Mouse (Mus musculus) neural tube, embryonic 15.5 days (tissue): Measurements from ENCODE around the gene Tnrc6a. TPM values are rescaled to one million over a fixed set of nuclear protein-coding genes. Genes with fewer than 3 reads are reported as not detected.

Source experiments
- ATAC-seq: fragments of 200-750 bp; cut with Nextera tagmentation; 2 replicates; pipeline ENCODE4 v1.8.0; 2017; ENCODE audit warnings: mild to moderate bottlenecking, moderate TSS enrichment, moderate library complexity; ENCODE audit not compliant: low FRiP score
- H3K27ac ChIP-seq: fragments of 300-500 bp; sonication (generic); replicated peaks from 2 replicates; pipeline ENCODE4 v1.5.1; 2015; ENCODE audit warnings: mild to moderate bottlenecking, inconsistent platforms
- H3K27me3 ChIP-seq: fragments of 300-500 bp; sonication (generic); replicated peaks from 2 replicates; pipeline ENCODE4 v1.6.1; 2015; ENCODE audit warnings: inconsistent platforms
- H3K36me3 ChIP-seq: fragments of 300-500 bp; sonication (generic); 2 replicates; pipeline ENCODE4 v1.6.1; 2015; ENCODE audit warnings: inconsistent platforms
- H3K4me1 ChIP-seq: fragments of 300-500 bp; sonication (generic); 2 replicates; pipeline ENCODE4 v1.6.1; 2015; ENCODE audit warnings: inconsistent platforms
- H3K4me2 ChIP-seq: fragments of 300-500 bp; sonication (generic); 2 replicates; pipeline ENCODE4 v1.6.1; 2015; ENCODE audit warnings: inconsistent platforms, mild to moderate bottlenecking, moderate library complexity
- H3K4me3 ChIP-seq: fragments of 300-500 bp; sonication (generic); replicated peaks from 2 replicates; pipeline ENCODE4 v1.5.1; 2015; ENCODE audit warnings: mild to moderate bottlenecking, inconsistent platforms
- H3K9ac ChIP-seq: fragments of 300-500 bp; sonication (generic); replicated peaks from 2 replicates; pipeline ENCODE4 v1.6.1; 2015; ENCODE audit warnings: mild to moderate bottlenecking, inconsistent platforms
- H3K9me3 ChIP-seq: fragments of 300-500 bp; sonication (generic); replicated peaks from 2 replicates; pipeline ENCODE4 v1.6.1; 2016; ENCODE audit warnings: inconsistent platforms
- WGBS: fragments of 180-500 bp; shearing (Covaris S2); methylation state at CpG from one replicate; pipeline ENCODE4 v1.1.7; 2015; ENCODE audit warnings: mixed read lengths; 5-methylcytosine and 5-hydroxymethylcytosine counted together
- polyA plus RNA-seq: library from polyadenylated mRNA; unstranded; fragments of >200 nt; fragmentation: Nextera tagmentation; extraction: Ambion mirVana; gene quantifications from 2 replicates; pipeline ENCODE4 v1.2.1, GENCODE M21; 2015

The Tnrc6a gene
- polyA plus RNA-seq, 1 experiment from 2014 or later: 53.7 TPM

DNA sequence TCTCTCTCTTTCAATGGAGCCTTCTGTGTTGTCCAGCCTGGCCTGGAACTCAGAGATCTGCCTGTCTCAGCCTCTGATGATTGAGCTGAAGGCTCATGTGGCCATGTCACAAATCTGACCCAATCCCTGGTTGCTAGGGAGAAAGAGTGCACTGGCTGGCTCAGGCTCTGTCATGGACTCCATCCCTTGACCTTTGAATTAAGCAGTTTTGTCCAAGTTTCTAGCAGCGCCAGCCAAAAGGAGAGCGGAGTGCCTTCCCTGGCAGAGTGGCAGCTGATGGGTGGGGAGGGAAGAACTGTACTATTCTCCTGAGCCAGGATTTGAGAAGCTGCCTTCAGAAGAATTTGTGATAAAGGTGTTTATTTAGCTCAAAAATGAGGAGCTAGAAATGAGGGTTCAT is 17.4 kb upstream of the Tnrc6a start:
- H3K4me3 ChIP-seq: no peak overlapping the region
- no peak overlapping the region for H3K27ac ChIP-seq
- H3K9me3 ChIP-seq: no peaks in the 10 kb centered on the region
- no peaks in the 10 kb centered on the region for H3K27me3 ChIP-seq
- no peak for ATAC-seq
- no peaks in the 10 kb centered on the region for H3K4me1 ChIP-seq
- H3K36me3 ChIP-seq: no peaks in the 10 kb centered on the region
- 93% methylated on average over 2 of the region's 2 CpGs for WGBS
- H3K4me2 ChIP-seq: no peak overlapping the region
- no peak overlapping the region for H3K9ac ChIP-seq

- WGBS: 64% methylated on average over 13 of the region's 13 CpGs
- H3K9me3 ChIP-seq: no peaks in the 10 kb centered on the region
- H3K27ac ChIP-seq: no peak overlapping the region
Measured at GRCm38 (mm10) chr7:123108058-123109055, 15.3 kb upstream of the Tnrc6a start.

GRCm38 (mm10) chr7:123109361-123110000 is 14.2 kb upstream of the Tnrc6a start:
- no peak overlapping the region for H3K9ac ChIP-seq
- H3K4me3 ChIP-seq: no peak overlapping the region
- ATAC-seq: no peak
- no peak overlapping the region for H3K27ac ChIP-seq
- no peaks in the 10 kb centered on the region for H3K27me3 ChIP-seq
- no peak overlapping the region for H3K4me2 ChIP-seq
- H3K9me3 ChIP-seq: no peaks in the 10 kb centered on the region
- no peaks in the 10 kb centered on the region for H3K36me3 ChIP-seq
- no peaks in the 10 kb centered on the region for H3K4me1 ChIP-seq
- 91% methylated on average over 7 of the region's 7 CpGs for WGBS

More at GRCm38 (mm10) chr7:123108058-123109055, 15.3 kb upstream of the Tnrc6a start:
- no peak for ATAC-seq
- Histone ChIP-seq H3K4me3 (no peak overlapping the region), H3K4me1 (no peaks in the 10 kb centered on the region), H3K9ac (no peak overlapping the region), H3K36me3 (no peaks in the 10 kb centered on the region), H3K27me3 (no peaks in the 10 kb centered on the region), H3K4me2 (no peak overlapping the region)

DNA sequence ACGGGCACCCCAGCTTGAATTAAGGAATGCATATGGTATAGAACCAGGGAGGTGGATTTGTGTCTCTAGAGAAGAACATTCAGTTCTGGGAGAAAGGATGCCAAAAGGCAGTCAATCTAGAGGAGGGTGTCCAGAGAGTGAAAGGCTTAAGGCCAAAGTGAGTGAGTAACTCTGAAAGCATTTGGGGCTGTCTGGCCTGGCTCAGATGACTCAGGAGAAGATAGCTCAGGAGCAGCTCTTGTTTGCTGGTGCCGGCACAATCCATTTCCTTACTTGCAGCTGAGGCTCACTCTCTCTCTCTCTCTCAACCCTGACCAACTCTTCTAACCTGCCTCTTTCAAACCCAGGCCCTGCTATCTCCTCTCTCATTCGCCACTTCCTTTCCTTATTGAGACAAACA is 13.6 kb upstream of the Tnrc6a start:
- WGBS: 74% methylated on average over 3 of the region's 3 CpGs
- Histone ChIP-seq H3K4me3 (no peak overlapping the region), H3K36me3 (no peaks in the 10 kb centered on the region), H3K9me3 (no peaks in the 10 kb centered on the region), H3K4me2 (no peak overlapping the region), H3K4me1 (no peaks in the 10 kb centered on the region), H3K27me3 (no peaks in the 10 kb centered on the region), H3K27ac (no peak overlapping the region), H3K9ac (no peak overlapping the region)
- no peak for ATAC-seq

DNA sequence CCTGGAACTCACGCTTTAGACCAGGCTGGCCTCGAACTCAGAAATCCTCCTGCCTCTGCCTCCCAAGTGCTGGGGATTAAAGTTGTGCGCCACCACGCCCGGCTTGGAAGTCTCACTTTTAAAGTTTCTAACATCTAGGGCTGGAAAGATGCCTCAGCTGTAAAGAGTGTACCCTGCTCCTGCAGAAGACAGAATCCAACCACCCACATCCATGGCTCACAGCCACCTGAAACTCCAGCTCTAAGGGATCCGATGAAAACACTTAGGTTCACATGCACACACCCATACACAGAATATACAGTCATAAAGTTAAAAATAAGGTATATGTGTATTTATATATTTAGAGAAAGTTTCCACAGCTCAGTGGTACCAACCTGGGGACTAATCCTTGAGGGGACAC is 10.1 kb upstream of the Tnrc6a start:
- 97% methylated on average over 6 of the region's 6 CpGs for WGBS
- ATAC-seq: no peak

GRCm38 (mm10) chr7:123116799-123117198 is 6.9 kb upstream of the Tnrc6a start:
- WGBS: 85% methylated on average over 12 of the region's 12 CpGs

More for the DNA sequence above, 10.1 kb upstream of the Tnrc6a start:
- Histone ChIP-seq H3K4me3 (no peak overlapping the region), H3K9me3 (no peaks in the 10 kb centered on the region), H3K27me3 (no peaks in the 10 kb centered on the region), H3K9ac (no peak overlapping the region), H3K4me2 (no peak overlapping the region), H3K36me3 (no peaks in the 10 kb centered on the region), H3K4me1 (no peaks in the 10 kb centered on the region), H3K27ac (no peak overlapping the region)

DNA sequence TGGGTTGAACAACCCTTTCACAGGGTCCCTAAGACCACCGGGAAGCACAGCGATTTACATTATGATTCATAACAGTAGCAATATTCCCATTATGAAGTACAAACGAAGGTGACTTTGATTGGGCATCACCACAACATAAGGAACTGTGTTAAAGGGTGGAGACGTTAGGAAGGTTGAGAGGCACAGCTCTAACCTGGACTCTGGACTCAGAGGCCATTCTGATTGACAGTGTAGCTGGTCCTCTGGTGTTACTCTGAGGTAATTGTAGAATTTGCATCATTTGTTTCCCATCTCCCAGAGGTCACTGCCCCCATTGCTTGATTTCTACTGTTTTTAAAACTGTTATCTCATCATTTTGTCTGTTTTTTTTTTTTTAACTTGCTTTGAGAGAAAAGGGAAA is 6.5 kb upstream of the Tnrc6a start:
- no peaks in the 10 kb centered on the region for H3K36me3 ChIP-seq
- H3K27me3 ChIP-seq: no peaks in the 10 kb centered on the region
- H3K9ac ChIP-seq: no peak overlapping the region
- 90% methylated on average over 4 of the region's 4 CpGs for WGBS
- no peaks in the 10 kb centered on the region for H3K4me1 ChIP-seq
- no peaks in the 10 kb centered on the region for H3K9me3 ChIP-seq
- no peak for ATAC-seq
- H3K4me2 ChIP-seq: no peak overlapping the region
- H3K27ac ChIP-seq: no peak overlapping the region
- no peak overlapping the region for H3K4me3 ChIP-seq

More at GRCm38 (mm10) chr7:123116799-123117198, 6.9 kb upstream of the Tnrc6a start:
- no peaks in the 10 kb centered on the region for H3K36me3 ChIP-seq
- H3K4me2 ChIP-seq: no peak overlapping the region
- no peaks in the 10 kb centered on the region for H3K27me3 ChIP-seq
- H3K27ac ChIP-seq: no peak overlapping the region
- no peak overlapping the region for H3K4me3 ChIP-seq
- no peak for ATAC-seq
- no peak overlapping the region for H3K9ac ChIP-seq
- H3K4me1 ChIP-seq: no peaks in the 10 kb centered on the region
- no peaks in the 10 kb centered on the region for H3K9me3 ChIP-seq

DNA sequence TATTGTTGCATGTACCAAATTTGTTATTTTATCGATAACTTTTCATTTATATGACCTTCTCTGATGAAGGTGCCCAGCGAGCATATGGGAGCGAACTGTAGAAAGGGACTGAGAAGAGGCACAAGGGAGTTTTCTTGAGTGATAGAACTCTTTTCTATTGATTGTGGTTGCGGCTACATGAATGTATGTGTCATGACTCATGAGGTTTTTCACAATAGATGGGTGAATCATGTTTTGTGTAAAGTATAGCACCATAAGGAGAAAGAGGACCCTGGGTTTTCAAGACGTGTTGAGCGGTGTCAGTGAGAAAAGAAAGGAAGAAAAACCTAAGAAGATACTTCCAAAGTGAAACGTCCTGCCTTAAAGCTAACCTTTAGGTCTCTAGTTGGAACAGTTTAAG is 3.2 kb upstream of the Tnrc6a start:
- Histone ChIP-seq H3K4me2 (no peak overlapping the region), H3K9ac (no peak overlapping the region), H3K27me3 (no peaks in the 10 kb centered on the region), H3K9me3 (no peaks in the 10 kb centered on the region), H3K4me3 (no peak overlapping the region), H3K4me1 (peaks cover 9% of the 10 kb centered on the region), H3K27ac (no peak overlapping the region), H3K36me3 (no peaks in the 10 kb centered on the region)
- 90% methylated on average over 7 of the region's 7 CpGs for WGBS
- no peak for ATAC-seq

GRCm38 (mm10) chr7:123124299-123124716 is 623 bp downstream of the Tnrc6a start:
- Histone ChIP-seq H3K9ac (peak overlapping the region; percentile 88), H3K4me1 (peaks cover 37% of the 10 kb centered on the region), H3K4me3 (peak overlapping the region; percentile 86), H3K4me2 (peak overlapping the region; percentile 67), H3K9me3 (no peaks in the 10 kb centered on the region), H3K27me3 (no peaks in the 10 kb centered on the region), H3K36me3 (no peaks in the 10 kb centered on the region), H3K27ac (peak overlapping the region; percentile 96)
- WGBS: under 1% methylated on average over 32 of the region's 45 CpGs
- peak; percentile 72 for ATAC-seq

DNA sequence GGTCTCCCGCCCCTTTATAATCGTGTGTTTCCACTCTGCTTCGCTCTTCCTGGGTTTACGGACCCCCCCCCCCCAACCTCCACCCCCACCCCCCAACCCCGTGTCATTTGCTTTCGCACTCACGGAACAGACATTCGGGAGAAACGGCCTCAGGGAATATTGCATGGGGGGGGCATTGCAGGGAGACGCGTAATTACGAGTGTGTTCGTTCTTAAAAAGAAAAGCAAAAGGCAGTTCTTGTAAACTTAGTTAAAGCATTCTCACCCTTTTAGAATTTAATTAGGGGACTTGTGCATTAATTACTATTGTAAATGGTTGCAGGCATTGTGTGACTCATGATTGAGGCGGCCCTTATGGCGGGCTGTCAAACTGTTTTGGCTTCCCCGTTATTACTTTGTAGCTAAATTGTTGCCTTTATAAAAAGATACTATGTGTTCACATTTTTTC is 1.1 kb downstream of the Tnrc6a start:
- Histone ChIP-seq H3K36me3 (no peaks in the 10 kb centered on the region), H3K27ac (peak overlapping the region; percentile 96), H3K9me3 (no peaks in the 10 kb centered on the region), H3K4me1 (peaks cover 38% of the 10 kb centered on the region), H3K27me3 (no peaks in the 10 kb centered on the region), H3K4me2 (peak overlapping the region; percentile 67), H3K4me3 (peak overlapping the region; percentile 86), H3K9ac (peak overlapping the region; percentile 88)
- WGBS: under 1% methylated on average over 16 of the region's 16 CpGs
- peak; percentile 27; the same call in 1 of the 2 replicates for ATAC-seq

- Histone ChIP-seq H3K27ac (no peak overlapping the region), H3K9ac (no peak overlapping the region), H3K4me3 (no peak overlapping the region), H3K4me2 (no peak overlapping the region; the same call in 1 of the 2 replicates), H3K27me3 (no peaks in the 10 kb centered on the region), H3K4me1 (peaks cover 50% of the 10 kb centered on the region), H3K9me3 (no peaks in the 10 kb centered on the region), H3K36me3 (no peaks in the 10 kb centered on the region)
- ATAC-seq: no peak
- WGBS: 65% methylated on average over 4 of the region's 4 CpGs
Measured at GRCm38 (mm10) chr7:123126056-123126455, 2.4 kb downstream of the Tnrc6a start.
